Comparison of ENCODE assay signal across 22 mouse cellular contexts in genomic region chr4:82585536-82585935, GRCm38 (mm10).
A peak's percentile ranks its signal among the peaks of the same experiment; 100 is the strongest.
DNase-seq lines count a peak whose midpoint lies in the region; ATAC-seq and TF ChIP-seq lines count a peak whose summit lies in the region.
"Had no signal": no experiment of that assay in that cellular context is flagged by ENCODE, and none has a peak within 500 bp of the region (broad histone marks: within the 10 kb centered on the region; RNA-seq: fewer than 3 reads in every experiment).

No protein-coding gene starts in this region.

- TF ChIP-seq POLR2A in cortical plate, adult 2 months (IDR thresholded peaks at IDR 0.05; ENCODE audit: extremely low read depth, insufficient read depth, low read length): no peak

- H3K4me3 ChIP-seq in layer of hippocampus, adult 2 months: peak overlapping the region; percentile 35
- no peak overlapping the region for H3K4me3 ChIP-seq in cortical plate, adult 2 months (ENCODE audit: insufficient read depth, low read length)
- H3K4me3 ChIP-seq: liver, embryonic 12.5 days; midbrain, embryonic 10.5 days had no signal

- peak; percentile 23 for DNase-seq in cerebellum, adult 11-12 months
- DNase-seq in layer of hippocampus, adult 2 months (ENCODE audit: low spot score in 2 of 2): no peak
- no peak for DNase-seq in layer of hippocampus, adult 11-12 months (ENCODE audit: low spot score)
- DNase-seq in cerebellum, adult 9-10 months: peak; percentile 46
- DNase-seq: heart, postnatal 36 days; kidney, adult 9 months; kidney, postnatal 14 days; layer of hippocampus, postnatal 36 days; lung, adult 18-20 months; lung, postnatal 10 days; right cerebral cortex, postnatal 25 days; thymus, postnatal 14 days had no signal

- ATAC-seq in cerebellum, adult (ENCODE audit: insufficient number of reproducible peaks, low FRiP score, low TSS enrichment): no peak
- no peak for ATAC-seq in monocyte, adult 5-6 weeks (replicated peaks; ENCODE audit: insufficient number of reproducible peaks, low FRiP score, low TSS enrichment, poor library complexity, severe bottlenecking)
- no peak for ATAC-seq in CD4-positive, CD25-positive, alpha-beta regulatory T cell, adult 4 months
- ATAC-seq: hindbrain, embryonic 16.5 days; intestine, embryonic 16.5 days; liver, embryonic 12.5 days; midbrain, embryonic 16.5 days; Patski had no signal

- H3K4me1 ChIP-seq in cortical plate, adult 2 months (ENCODE audit: control insufficient read depth, insufficient read depth, low read length): no peaks in the 10 kb centered on the region; the same call in 1 of the 2 replicates
- H3K4me1 ChIP-seq: liver, embryonic 12.5 days had no signal

- H3K27ac ChIP-seq in layer of hippocampus, adult 2 months: peak overlapping the region; percentile 96
- 0 out of 2 replicates have a peak overlapping the region, but pooled peaks have one; percentile 15 for H3K27ac ChIP-seq in cortical plate, adult 2 months (ENCODE audit: insufficient read depth, low read length)
- H3K27ac ChIP-seq: liver, embryonic 12.5 days had no signal

- no peak for TF ChIP-seq CTCF in layer of hippocampus, adult 2 months (conservative IDR thresholded peaks at IDR 0.05)
- no peak for TF ChIP-seq CTCF in cortical plate, adult 2 months (IDR thresholded peaks at IDR 0.05; ENCODE audit: extremely low read depth, insufficient read depth, low read length)

Comparison
In these comparisons a context has a peak if more than half of its experiments do, and no peak if none do; other contexts are left out.
1. DNase-seq: peak in cerebellum, adult 11-12 months (single experiment) and cerebellum, adult 9-10 months (single experiment); none in layer of hippocampus, adult 2 months (0 of 2) and layer of hippocampus, adult 11-12 months (single experiment).